Mouse (Mus musculus) stomach, embryonic 16.5 days (tissue): Measurements from ENCODE around the gene Cbl. TPM values are rescaled to one million over a fixed set of nuclear protein-coding genes. Genes with fewer than 3 reads are reported as not detected.

Experiments
- ATAC-seq: fragments of 200-750 bp; cut with Nextera tagmentation; 2 replicates; pipeline ENCODE4 v1.8.0; 2017; ENCODE audit warnings: moderate number of reproducible peaks, moderate TSS enrichment; ENCODE audit not compliant: insufficient read depth, low FRiP score
- H3K27ac ChIP-seq: fragments of 300-500 bp; sonication (generic); 2 replicates; pipeline ENCODE4 v1.5.1; 2014; ENCODE audit warnings: low read length
- H3K27me3 ChIP-seq: fragments of 300-500 bp; sonication (generic); 2 replicates; pipeline ENCODE4 v1.6.1; 2014; ENCODE audit warnings: low read length, control low read depth, mixed read lengths; ENCODE audit not compliant: control insufficient read depth, insufficient read depth
- H3K36me3 ChIP-seq: fragments of 300-500 bp; sonication (generic); 2 replicates; pipeline ENCODE4 v1.6.1; 2014; ENCODE audit warnings: low read length; ENCODE audit not compliant: control insufficient read depth, insufficient read depth
- H3K4me1 ChIP-seq: fragments of 300-500 bp; sonication (generic); 2 replicates; pipeline ENCODE4 v1.6.1; 2014; ENCODE audit warnings: low read length, control low read depth, mixed read lengths; ENCODE audit not compliant: control insufficient read depth, insufficient read depth
- H3K4me2 ChIP-seq: fragments of 300-500 bp; sonication (generic); 2 replicates; pipeline ENCODE4 v1.6.1; 2014; ENCODE audit warnings: low read depth, low read length, mixed read lengths
- H3K4me3 ChIP-seq: fragments of 300-500 bp; sonication (generic); replicated peaks from 2 replicates; pipeline ENCODE4 v1.5.1; 2014; ENCODE audit warnings: mild to moderate bottlenecking, low read length
- H3K9ac ChIP-seq: fragments of 300-500 bp; sonication (generic); 2 replicates; pipeline ENCODE4 v1.6.1; 2014; ENCODE audit warnings: low read length
- H3K9me3 ChIP-seq: fragments of 300-500 bp; sonication (generic); replicated peaks from 2 replicates; pipeline ENCODE4 v1.6.1; 2016; ENCODE audit warnings: low read length, control low read depth; ENCODE audit not compliant: control insufficient read depth
- WGBS: fragments of 180-500 bp; shearing (Covaris S2); extraction: QIAGEN DNeasy Blood & Tissue Kit; methylation state at CpG from one replicate; pipeline ENCODE4 v1.1.7; 2014; 5-methylcytosine and 5-hydroxymethylcytosine counted together
- polyA plus RNA-seq: library from polyadenylated mRNA; unstranded; fragments of >200 nt; fragmentation: Nextera tagmentation; extraction: Ambion mirVana; gene quantifications from 2 replicates; pipeline ENCODE4 v1.2.1, GENCODE M21; 2015

Gene Cbl
- polyA plus RNA-seq, 1 experiment from 2014 or later: 14.0 TPM

DNA sequence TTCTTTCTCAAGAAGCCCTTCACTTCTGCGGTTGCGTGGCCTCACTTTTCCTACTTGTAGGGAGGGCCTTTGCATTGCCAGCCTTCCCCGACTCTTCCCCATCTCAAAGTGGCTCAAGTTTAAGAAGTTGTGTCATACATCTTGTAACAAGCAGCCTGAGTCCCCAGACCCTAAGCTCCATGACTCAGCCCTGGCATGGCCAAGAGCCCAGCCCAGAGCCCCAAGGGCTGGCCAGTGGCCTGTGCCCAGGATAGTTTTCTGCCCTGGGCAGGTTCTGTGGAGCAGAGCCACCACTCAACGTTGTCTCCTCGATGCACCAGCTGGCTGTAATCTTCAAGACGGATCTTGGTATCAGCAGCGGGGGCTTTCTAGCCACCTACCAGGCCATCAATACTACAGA is 129.0 kb downstream of the Cbl start:
- ATAC-seq: no peak
- Histone ChIP-seq H3K27me3 (no peaks in the 10 kb centered on the region), H3K27ac (no peak overlapping the region), H3K4me2 (no peak overlapping the region), H3K9ac (no peak overlapping the region), H3K4me3 (no peak overlapping the region), H3K9me3 (no peaks in the 10 kb centered on the region), H3K4me1 (peaks cover 31% of the 10 kb centered on the region), H3K36me3 (peaks cover 5% of the 10 kb centered on the region; the same call in 1 of the 2 replicates)
- WGBS: 86% methylated on average over 7 of the region's 7 CpGs

DNA sequence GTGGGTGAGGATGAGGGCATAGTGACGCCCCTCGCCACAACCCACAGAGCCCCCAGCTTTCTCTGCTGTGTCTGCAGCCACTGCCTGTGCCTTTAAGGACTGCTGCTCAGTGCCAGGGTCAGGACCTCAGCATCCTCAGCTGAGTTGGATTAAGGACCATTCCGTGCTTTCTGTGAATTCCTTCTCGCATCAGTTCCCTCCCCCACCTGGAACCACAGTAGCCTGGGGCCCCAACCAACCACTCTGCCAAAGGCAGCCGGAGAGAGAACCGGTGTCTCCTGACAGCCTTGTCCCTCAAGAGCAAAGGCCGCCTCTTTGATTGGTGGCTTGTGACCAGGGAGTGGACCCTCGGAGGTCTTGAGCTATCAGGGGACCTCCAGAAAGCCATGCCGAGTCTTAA is 132.4 kb downstream of the Cbl start, which contains the start of gene Mfrp:
TSS of gene Mfrp (plus strand) at position 240 of the 400 bp plus-strand sequence.
- no peaks in the 10 kb centered on the region; the same call in 1 of the 2 replicates for H3K36me3 ChIP-seq
- H3K4me1 ChIP-seq: no peaks in the 10 kb centered on the region; the same call in 1 of the 2 replicates
- H3K4me3 ChIP-seq: no peak within 1 kb of the TSS
- no peaks in the 10 kb centered on the region for H3K9me3 ChIP-seq
- H3K27ac ChIP-seq: no peak within 1 kb of the TSS
- H3K9ac ChIP-seq: no peak within 1 kb of the TSS
- H3K4me2 ChIP-seq: no peak within 1 kb of the TSS
- WGBS: 72% methylated on average over 9 of the region's 9 CpGs
- no peaks in the 10 kb centered on the region for H3K27me3 ChIP-seq
- ATAC-seq: no peak

DNA sequence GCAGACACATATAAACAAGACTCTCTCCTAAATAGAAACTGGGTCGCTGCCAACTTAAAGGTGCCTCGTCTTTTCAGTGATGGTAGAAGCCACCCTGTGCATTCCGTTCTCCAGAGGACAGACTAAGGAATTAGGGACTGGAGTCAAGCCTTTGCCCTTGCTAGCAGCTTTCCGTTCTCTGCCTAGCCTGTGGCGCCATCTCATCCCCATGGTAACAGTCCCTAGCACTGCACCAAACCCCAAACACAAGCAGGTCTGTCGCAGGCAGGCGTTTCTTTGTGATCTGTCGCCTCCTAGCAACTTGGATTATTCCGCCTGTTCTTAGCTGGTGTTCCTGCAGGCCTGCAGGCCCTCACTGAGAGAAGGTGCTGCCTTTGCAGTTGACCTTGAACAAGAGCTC is 137.3 kb downstream of the Cbl start:
- no peak overlapping the region for H3K4me2 ChIP-seq
- H3K27ac ChIP-seq: no peak overlapping the region
- no peaks in the 10 kb centered on the region for H3K27me3 ChIP-seq
- H3K4me3 ChIP-seq: no peak overlapping the region
- H3K9me3 ChIP-seq: no peaks in the 10 kb centered on the region
- peaks cover 8% of the 10 kb centered on the region for H3K4me1 ChIP-seq
- 40% methylated on average over 9 of the region's 9 CpGs for WGBS
- no peak for ATAC-seq
- H3K36me3 ChIP-seq: no peaks in the 10 kb centered on the region
- H3K9ac ChIP-seq: no peak overlapping the region

DNA sequence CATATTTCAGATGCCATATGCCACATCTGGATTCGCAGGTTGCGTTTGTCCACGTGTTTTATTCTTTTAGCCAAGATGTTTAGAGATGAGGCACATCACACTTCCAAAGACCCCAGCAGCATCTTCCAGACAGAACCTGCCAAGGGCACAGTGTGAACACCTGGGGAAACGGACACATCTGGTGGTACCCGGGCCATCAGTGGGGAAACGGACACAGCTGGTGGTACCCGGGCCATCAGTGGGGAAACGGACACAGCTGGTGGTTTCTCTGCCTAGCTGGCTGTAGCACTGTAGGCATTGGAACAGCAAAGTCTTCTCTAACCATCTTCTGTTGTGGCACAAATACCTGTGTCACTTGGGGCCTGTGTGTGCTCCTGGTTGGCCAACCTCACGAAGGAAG is 138.1 kb downstream of the Cbl start:
- Histone ChIP-seq H3K4me1 (peaks cover 8% of the 10 kb centered on the region), H3K27me3 (no peaks in the 10 kb centered on the region), H3K9ac (no peak overlapping the region), H3K4me3 (no peak overlapping the region), H3K27ac (no peak overlapping the region), H3K4me2 (no peak overlapping the region), H3K36me3 (no peaks in the 10 kb centered on the region), H3K9me3 (no peaks in the 10 kb centered on the region)
- ATAC-seq: no peak
- WGBS: 89% methylated on average over 9 of the region's 9 CpGs

DNA sequence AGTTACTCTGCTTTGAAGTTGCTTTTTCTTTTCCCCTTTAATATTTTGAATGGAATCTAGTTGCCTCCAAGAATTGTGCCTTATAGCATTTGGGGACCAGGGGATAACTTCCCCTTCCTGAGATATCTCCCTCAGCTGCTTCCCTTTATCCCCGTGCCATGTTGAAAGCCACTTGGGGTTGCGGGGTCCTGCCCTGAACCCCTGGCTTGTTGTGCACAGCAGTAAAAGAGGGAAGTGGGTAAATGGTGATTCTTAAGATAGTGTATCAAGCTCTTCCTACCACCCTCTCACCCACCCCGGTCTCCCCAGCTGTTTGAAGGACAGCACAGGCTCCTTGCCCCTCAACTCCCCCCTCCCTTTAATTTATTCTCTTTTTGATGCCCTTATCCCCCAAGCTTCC is 139.1 kb downstream of the Cbl start:
- ATAC-seq: no peak
- 84% methylated on average over 3 of the region's 3 CpGs for WGBS
- Histone ChIP-seq H3K4me3 (no peak overlapping the region), H3K4me1 (peaks cover 8% of the 10 kb centered on the region), H3K9ac (no peak overlapping the region), H3K36me3 (no peaks in the 10 kb centered on the region), H3K27ac (no peak overlapping the region), H3K27me3 (no peaks in the 10 kb centered on the region), H3K9me3 (no peaks in the 10 kb centered on the region), H3K4me2 (no peak overlapping the region)

DNA sequence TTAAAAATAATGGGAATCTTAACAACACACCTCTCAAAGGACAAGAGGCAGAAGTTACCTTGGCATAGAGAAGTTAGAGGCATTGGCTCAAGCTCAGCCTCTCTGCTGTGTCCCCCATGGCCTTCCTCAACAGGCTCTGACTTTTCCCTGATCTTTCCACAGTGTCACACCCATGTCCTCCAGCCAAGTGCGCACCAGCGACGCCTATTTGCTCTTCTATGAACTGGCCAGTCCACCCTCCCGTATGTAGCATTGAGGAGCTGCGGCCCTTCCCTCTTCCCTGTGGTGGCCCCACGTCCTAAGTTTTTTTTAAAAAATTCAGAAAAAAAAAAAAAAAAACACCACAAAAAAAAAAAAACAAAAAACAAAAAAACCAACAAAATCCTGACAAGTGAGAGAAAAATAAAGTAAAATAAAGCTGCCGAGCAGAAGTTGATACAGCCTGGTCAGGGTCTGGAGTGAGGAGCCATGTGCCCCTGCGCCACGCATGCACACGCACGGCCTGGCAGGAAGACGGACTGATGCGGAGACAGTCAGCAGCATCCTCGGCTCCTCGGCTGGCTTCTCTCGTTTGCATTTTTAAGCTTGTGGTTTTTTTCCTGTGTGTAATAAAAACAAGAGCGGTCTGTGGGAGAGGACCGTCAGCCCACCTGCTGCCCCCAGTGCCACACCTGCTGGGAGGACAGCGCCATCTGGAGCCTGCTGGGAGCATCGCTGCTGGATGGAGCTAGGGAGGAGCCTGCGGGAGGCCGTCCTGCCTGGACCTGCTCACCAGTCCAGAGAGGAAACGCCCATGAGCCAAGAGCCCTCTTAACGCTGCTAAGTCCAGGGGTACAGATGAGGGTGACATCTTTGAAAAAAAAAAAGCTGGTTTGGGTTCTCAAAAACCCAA is 140.0 kb downstream of the Cbl start:
- no peaks in the 10 kb centered on the region for H3K36me3 ChIP-seq
- 38% methylated on average over 24 of the region's 24 CpGs for WGBS
- H3K4me3 ChIP-seq: no peak overlapping the region
- H3K27me3 ChIP-seq: no peaks in the 10 kb centered on the region
- no peak overlapping the region for H3K27ac ChIP-seq
- ATAC-seq: peak; percentile 79; the same call in 1 of the 2 replicates
- H3K9ac ChIP-seq: no peak overlapping the region
- no peak overlapping the region for H3K4me2 ChIP-seq
- H3K4me1 ChIP-seq: peaks cover 14% of the 10 kb centered on the region
- H3K9me3 ChIP-seq: no peaks in the 10 kb centered on the region

Other genes with a start within 250 kb of the Cbl start
- 1.7 and 2.0 TPM in 2 replicates for gene Thy1, start 190.7 kb downstream of the Cbl start, polyA plus RNA-seq
- 16.1 and 21.5 TPM in 2 replicates for gene Usp2, start 167.0 kb downstream of the Cbl start, polyA plus RNA-seq
- 0.08 and 0.20 TPM in 2 replicates for gene Mfrp, start 132.3 kb downstream of the Cbl start, polyA plus RNA-seq
- gene C1qtnf5, start 126.8 kb downstream of the Cbl start, polyA plus RNA-seq: 2.4 and 2.5 TPM in 2 replicates
- gene Gm49380, start 120.5 kb downstream of the Cbl start, polyA plus RNA-seq: 0.19 and 0.21 TPM in 2 replicates
- gene Rnf26, start 120.5 kb downstream of the Cbl start, polyA plus RNA-seq: 42.3 and 50.6 TPM in 2 replicates
- 53.6 and 56.9 TPM in 2 replicates for gene Mcam, start 99.6 kb downstream of the Cbl start, polyA plus RNA-seq
- 0.19 and 0.55 TPM in 2 replicates for gene Ccdc153, start 6.6 kb upstream of the Cbl start, polyA plus RNA-seq
- 1.3 and 2.4 TPM in 2 replicates for gene Pdzd3, start 17.4 kb upstream of the Cbl start, polyA plus RNA-seq
- gene Nlrx1, start 34.5 kb upstream of the Cbl start, polyA plus RNA-seq: 11.4 and 13.7 TPM in 2 replicates
- gene Abcg4, start 54.6 kb upstream of the Cbl start, polyA plus RNA-seq: 5.2 and 5.3 TPM in 2 replicates
- gene Hinfp, start 71.6 kb upstream of the Cbl start, polyA plus RNA-seq: 21.2 and 23.6 TPM in 2 replicates
- gene C2cd2l, start 86.2 kb upstream of the Cbl start, polyA plus RNA-seq: 6.7 and 8.0 TPM in 2 replicates
- 32.0 and 40.6 TPM in 2 replicates for gene Dpagt1, start 92.0 kb upstream of the Cbl start, polyA plus RNA-seq
- gene H2afx, start 100.6 kb upstream of the Cbl start, polyA plus RNA-seq: 203 and 218 TPM in 2 replicates
- gene Hmbs, start 110.2 kb upstream of the Cbl start, polyA plus RNA-seq: 162 and 170 TPM in 2 replicates
- 30.0 and 31.6 TPM in 2 replicates for gene Vps11, start 127.6 kb upstream of the Cbl start, polyA plus RNA-seq
- 33.8 and 41.3 TPM in 2 replicates for gene Hyou1, start 145.4 kb upstream of the Cbl start, polyA plus RNA-seq
- 34.4 and 35.6 TPM in 2 replicates for gene Slc37a4, start 162.8 kb upstream of the Cbl start, polyA plus RNA-seq
- 1,506 and 1,598 TPM in 2 replicates for gene Rps25, start 173.1 kb upstream of the Cbl start, polyA plus RNA-seq
- 112 and 116 TPM in 2 replicates for gene Trappc4, start 173.6 kb upstream of the Cbl start, polyA plus RNA-seq
- 22.4 and 27.6 TPM in 2 replicates for gene Ccdc84, start 184.5 kb upstream of the Cbl start, polyA plus RNA-seq
- gene Foxr1, start 207.1 kb upstream of the Cbl start, polyA plus RNA-seq: not detected in 2 replicates
- 31.1 and 39.0 TPM in 2 replicates for gene Upk2, start 220.9 kb upstream of the Cbl start, polyA plus RNA-seq
- gene Bcl9l, start 248.8 kb upstream of the Cbl start, polyA plus RNA-seq: 9.0 and 10.6 TPM in 2 replicates